Mouse (Mus musculus): ENCODE results near the gene Slc52a3. TPM values are rescaled to one million over a fixed set of nuclear protein-coding genes. Genes with fewer than 3 reads are reported as not detected.

The Slc52a3 gene
- total and polyA plus RNA-seq, 3 experiments, result 14.8 to 17.0 TPM; not detected in 1

DNA sequence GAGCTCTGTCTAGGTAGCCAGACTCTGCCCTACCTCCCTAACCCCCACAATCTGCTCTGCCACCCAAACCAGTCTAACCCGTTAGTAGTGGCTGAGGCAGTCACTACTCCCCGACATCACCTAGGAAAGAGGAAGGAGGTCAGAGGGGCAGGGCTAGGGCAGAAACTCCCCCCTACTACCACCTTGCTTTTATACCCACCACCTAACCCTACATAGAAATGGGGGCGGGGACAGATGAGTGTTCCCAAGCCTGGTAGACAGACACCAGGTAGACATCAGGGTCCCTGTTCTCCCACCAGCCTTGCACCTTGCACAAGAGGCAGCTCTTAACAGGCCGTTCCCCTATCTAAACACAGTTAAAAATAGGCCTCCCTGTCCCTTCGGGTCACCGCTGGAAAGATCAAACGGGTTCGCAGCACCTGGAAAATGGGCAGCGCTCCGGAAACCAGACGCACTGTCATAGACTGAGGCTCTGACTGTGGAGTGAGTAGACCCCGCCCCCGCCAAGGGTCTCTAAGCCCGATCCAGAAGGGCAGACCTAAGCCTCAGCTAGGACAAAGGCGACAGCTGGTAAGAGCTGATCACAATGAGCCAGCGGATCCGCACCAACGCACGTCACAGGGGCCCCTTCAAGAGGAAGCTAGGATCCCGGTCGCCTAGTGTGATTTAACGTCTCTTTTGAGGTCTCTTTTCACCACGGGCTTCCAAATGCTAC is 23.3 kb upstream of the Slc52a3 start:
- no peak for DNase-seq (ENCODE audit: low read depth, low spot score)
- peaks cover 0 to 2% of the 10 kb centered on the region in 2 experiments; a peak in 1 of 4 replicates for H3K36me3 ChIP-seq (ENCODE audit: control insufficient read depth in 1 of 2, insufficient read depth in 2 of 2, low read length in 2 of 2)
- peaks cover 0 to 4% of the 10 kb centered on the region in 2 experiments; a peak in 1 of 4 replicates for H3K4me1 ChIP-seq (ENCODE audit: control insufficient read depth in 1 of 2, insufficient read depth in 2 of 2, low read length in 2 of 2)
- H3K27ac ChIP-seq (ENCODE audit: control insufficient read depth, low read depth, low read length), result no peak overlapping the region
- TF ChIP-seq KAT2A (conservative IDR thresholded peaks at IDR 0.05; ENCODE audit: low read depth, low read length) (no peak), ELF1 (IDR thresholded peaks at IDR 0.05; ENCODE audit: low read depth, low read length) (no peak), NELFE (IDR thresholded peaks at IDR 0.05; ENCODE audit: low read depth, low read length) (no peak), TCF12 (IDR thresholded peaks at IDR 0.05; ENCODE audit: low read depth, low read length) (no peak), TBP (IDR thresholded peaks at IDR 0.05; ENCODE audit: low read depth, low read length) (no peak), ETS1 (IDR thresholded peaks at IDR 0.05; ENCODE audit: low read depth, low read length) (no peak), CHD2 (IDR thresholded peaks at IDR 0.05; ENCODE audit: low read length) (no peak), USF2 (IDR thresholded peaks at IDR 0.05; ENCODE audit: borderline replicate concordance in 1 of 2, insufficient read depth in 1 of 2, low read depth in 1 of 2, low read length in 2 of 2) (no peak), CHD1 (IDR thresholded peaks at IDR 0.05; ENCODE audit: low read depth, low read length) (no peak), GATA1 (IDR thresholded peaks at IDR 0.05; ENCODE audit: low read depth, low read length) (no peak), USF1 (IDR thresholded peaks at IDR 0.05; ENCODE audit: low read depth, low read length) (no peak), JUND (IDR thresholded peaks at IDR 0.05; ENCODE audit: low read depth, low read length) (no peak), SIN3A (IDR thresholded peaks at IDR 0.05; ENCODE audit: low read length) (no peak), NRF1 (IDR thresholded peaks at IDR 0.05; ENCODE audit: insufficient read depth, low read depth, low read length, poor library complexity, severe bottlenecking) (no peak), EP300 (IDR thresholded peaks at IDR 0.05; ENCODE audit: low read depth in 1 of 2, low read length in 2 of 2) (no peak), MXI1 (IDR thresholded peaks at IDR 0.05; ENCODE audit: low read depth, low read length) (no peak), MAFK (IDR thresholded peaks at IDR 0.05; ENCODE audit: borderline replicate concordance, low read depth, low read length) (no peak), ZMIZ1 (IDR thresholded peaks at IDR 0.05; ENCODE audit: low read depth, low read length) (no peak)
- no peaks in the 10 kb centered on the region for H3K79me2 ChIP-seq (ENCODE audit: control insufficient read depth, insufficient read depth, low read length, poor library complexity)
- no peaks in the 10 kb centered on the region for H3K27me3 ChIP-seq (ENCODE audit: control insufficient read depth in 1 of 2, insufficient read depth in 2 of 2, low read length in 2 of 2)
- no peak overlapping the region for H3K9ac ChIP-seq (ENCODE audit: control insufficient read depth, low read depth, low read length, poor library complexity, severe bottlenecking)
- no peaks in the 10 kb centered on the region for H3K9me3 ChIP-seq (replicated peaks; ENCODE audit: insufficient read depth, low read length)
- no peak overlapping the region for H3K4me3 ChIP-seq (ENCODE audit: control insufficient read depth in 1 of 2, insufficient read depth in 1 of 2, low read depth in 2 of 2, low read length in 2 of 2)
